Mouse (Mus musculus) natural killer cell, adult 2 months (primary cell): ENCODE data around the gene Sat1.

ENCODE experiments used
- DNase-seq, 2 experiments: peaks; one replicate each; pipeline ENCODE4 v3.0.0; 2022; ENCODE audit warnings: low spot score in 2 of 2

Gene Sat1

GRCm38 (mm10) chrX:155166313-155166712 is 49.9 kb downstream of the Sat1 start:
- DNase-seq = no peak

- no peak for DNase-seq
These were observed 52.7 kb downstream of the Sat1 start for GRCm38 (mm10) chrX:155163553-155163952.
